Mouse (Mus musculus): ENCODE results near the gene Phykpl.
"Not testable (repeated sequence)": the region's sequence is repeated elsewhere in the genome, so short reads cannot be mapped to it uniquely, and the experiment has no call there.

DNA sequence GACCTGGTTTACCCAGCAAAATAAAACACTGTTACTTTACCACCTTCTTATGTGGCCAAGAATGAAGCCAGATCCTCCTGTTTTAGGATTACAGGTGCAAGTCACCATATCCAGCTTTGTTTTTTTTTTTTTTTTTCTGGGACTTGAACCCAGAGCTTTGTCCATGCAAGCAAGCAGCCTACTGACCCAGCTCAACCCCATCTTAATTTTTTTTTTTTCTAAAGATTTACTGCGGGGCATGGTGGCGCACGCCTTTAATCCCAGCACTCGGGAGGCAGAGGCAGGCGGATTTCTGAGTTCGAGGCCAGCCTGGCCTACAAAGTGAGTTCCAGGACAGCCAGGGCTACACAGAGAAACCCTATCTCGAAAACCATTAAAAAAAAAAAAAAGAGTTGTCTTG, 31.6 kb downstream of the Phykpl start:
- not testable (repeated sequence) for TF ChIP-seq CTCF (IDR thresholded peaks at IDR 0.05; ENCODE audit: low read depth); EP300 (optimal IDR thresholded peaks at IDR 0.05)

Data from stomach, postnatal 0 days (tissue).